Comparison of ENCODE assay signal across 8 mouse cellular contexts in genomic region chr11:94990749-94991577, GRCm38 (mm10). TPM values are rescaled to one million over a fixed set of nuclear protein-coding genes. Genes with fewer than 3 reads are reported as not detected.
DNase-seq lines count a peak whose midpoint lies in the region; ATAC-seq and TF ChIP-seq lines count a peak whose summit lies in the region.

Gene Ppp1r9b (plus strand): TSS chr11:94991035.

- H3K4me3 ChIP-seq in MEL (ENCODE audit: control insufficient read depth in 1 of 2, insufficient read depth in 1 of 2, low read depth in 2 of 2, low read length in 2 of 2), result peak within 1 kb of the TSS; percentile 79 to 87
- peak within 1 kb of the TSS; percentile 94 for H3K4me3 ChIP-seq in forebrain, embryonic 16.5 days (replicated peaks; ENCODE audit: low read length)
- peak within 1 kb of the TSS; percentile 94 for H3K4me3 ChIP-seq in layer of hippocampus, adult 2 months
- H3K4me3 ChIP-seq in lung, embryonic 15.5 days, result peak within 1 kb of the TSS; percentile 69
- H3K4me3 ChIP-seq in olfactory bulb, adult 2 months (ENCODE audit: insufficient read depth, low read depth, low read length), result peak within 1 kb of the TSS; percentile 92

- H3K9me3 ChIP-seq in MEL (replicated peaks; ENCODE audit: insufficient read depth, low read length), result no peaks in the 10 kb centered on the region
- no peaks in the 10 kb centered on the region for H3K9me3 ChIP-seq in forebrain, embryonic 16.5 days (ENCODE audit: control insufficient read depth, low read length)
- H3K9me3 ChIP-seq in lung, embryonic 15.5 days, result no peaks in the 10 kb centered on the region

- H3K36me3 ChIP-seq in MEL (ENCODE audit: control insufficient read depth in 1 of 2, insufficient read depth in 2 of 2, low read length in 2 of 2), result peaks cover 0 to 33% of the 10 kb centered on the region in 2 experiments; a peak in 2 of 4 replicates
- H3K36me3 ChIP-seq in forebrain, embryonic 16.5 days (ENCODE audit: control insufficient read depth, insufficient read depth), result no peaks in the 10 kb centered on the region
- no peaks in the 10 kb centered on the region for H3K36me3 ChIP-seq in lung, embryonic 15.5 days

- H3K4me1 ChIP-seq in MEL (ENCODE audit: control insufficient read depth in 1 of 2, insufficient read depth in 2 of 2, low read length in 2 of 2), result peaks cover 26 to 50% of the 10 kb centered on the region in 2 experiments
- peaks cover 55% of the 10 kb centered on the region for H3K4me1 ChIP-seq in forebrain, embryonic 16.5 days (replicated peaks; ENCODE audit: control insufficient read depth, insufficient read depth, low read length)
- peaks cover 74% of the 10 kb centered on the region for H3K4me1 ChIP-seq in lung, embryonic 15.5 days
- peaks cover 44% of the 10 kb centered on the region for H3K4me1 ChIP-seq in olfactory bulb, adult 2 months (ENCODE audit: control insufficient read depth, insufficient read depth, low read length)

- H3K4me2 ChIP-seq in forebrain, embryonic 16.5 days (ENCODE audit: low read length), result peak within 1 kb of the TSS; percentile 97
- H3K4me2 ChIP-seq in lung, embryonic 15.5 days, result peak within 1 kb of the TSS; percentile 91

- peak within 1 kb of the TSS; percentile 97 for H3K9ac ChIP-seq in MEL (ENCODE audit: control insufficient read depth, low read depth, low read length, poor library complexity, severe bottlenecking)
- peak within 1 kb of the TSS; percentile 97 for H3K9ac ChIP-seq in forebrain, embryonic 16.5 days (replicated peaks; ENCODE audit: low read depth, low read length)
- peak within 1 kb of the TSS; percentile 68 for H3K9ac ChIP-seq in lung, embryonic 15.5 days

- DNase-seq in MEL (ENCODE audit: low read depth, low spot score), result peak; percentile 93
- DNase-seq in cerebellum, adult 18-20 months, result peak; percentile 95 to 96
- DNase-seq in heart, postnatal 25 days (ENCODE audit: low spot score), result peak; percentile 90
- DNase-seq in layer of hippocampus, adult 2 months (ENCODE audit: low spot score in 2 of 2), result peak; percentile 92 to 93
- DNase-seq in thymus, adult 18-20 months, result peak; percentile 85 to 86

- WGBS in forebrain, embryonic 16.5 days, result 0% methylated on average over 49 of the region's 69 CpGs
- under 1% methylated on average over 56 of the region's 69 CpGs for WGBS in lung, embryonic 15.5 days
- WGBS in olfactory bulb, adult 2 months, result under 1% methylated on average over 56 of the region's 69 CpGs

- peak within 1 kb of the TSS; percentile 86 for H3K27ac ChIP-seq in MEL (ENCODE audit: control insufficient read depth, low read depth, low read length)
- H3K27ac ChIP-seq in forebrain, embryonic 16.5 days (ENCODE audit: low read length), result peak within 1 kb of the TSS; percentile 95
- H3K27ac ChIP-seq in layer of hippocampus, adult 2 months, result peak within 1 kb of the TSS; percentile 100
- H3K27ac ChIP-seq in lung, embryonic 15.5 days, result peak within 1 kb of the TSS; percentile 94
- peak within 1 kb of the TSS; percentile 99 for H3K27ac ChIP-seq in olfactory bulb, adult 2 months (ENCODE audit: insufficient read depth, low read depth, low read length)

- TF ChIP-seq POLR2A in MEL (IDR thresholded peaks at IDR 0.05; ENCODE audit: control insufficient read depth in 1 of 2, insufficient read depth in 1 of 2, low read depth in 1 of 2, low read length in 2 of 2, poor library complexity in 1 of 2), result peak; percentile 36 to 85; a peak in 2 of 4 replicates
- TF ChIP-seq POLR2A in olfactory bulb, adult 2 months (IDR thresholded peaks at IDR 0.05; ENCODE audit: insufficient read depth, low read depth, low read length), result peak; percentile 57

- no peak for TF ChIP-seq RAD21 in MEL (IDR thresholded peaks at IDR 0.05; ENCODE audit: low read depth, low read length)

- H3K27me3 ChIP-seq in MEL (ENCODE audit: control insufficient read depth in 1 of 2, insufficient read depth in 2 of 2, low read length in 2 of 2), result no peaks in the 10 kb centered on the region
- no peaks in the 10 kb centered on the region for H3K27me3 ChIP-seq in forebrain, embryonic 16.5 days (replicated peaks; ENCODE audit: control insufficient read depth, insufficient read depth, low read length)
- no peaks in the 10 kb centered on the region for H3K27me3 ChIP-seq in lung, embryonic 15.5 days

- peak; percentile 86 for ATAC-seq in forebrain, embryonic 16.5 days
- peak; percentile 86 for ATAC-seq in lung, embryonic 15.5 days (ENCODE audit: borderline replicate concordance, extremely low read depth, low FRiP score, low TSS enrichment)

- H3K79me2 ChIP-seq in MEL (ENCODE audit: control insufficient read depth, insufficient read depth, low read length, poor library complexity), result peaks cover 62% of the 10 kb centered on the region

- peak; percentile 43 to 61 (median 49); a peak in 5 of 6 replicates for TF ChIP-seq CTCF in MEL (IDR thresholded peaks at IDR 0.05 in 2 of 3, conservative IDR thresholded peaks at IDR 0.05 in 1 of 3; ENCODE audit: control insufficient read depth in 1 of 3, insufficient read depth in 1 of 3, low read depth in 2 of 3, low read length in 3 of 3, poor library complexity in 1 of 3, severe bottlenecking in 1 of 3)
- peak; percentile 79 for TF ChIP-seq CTCF in layer of hippocampus, adult 2 months (conservative IDR thresholded peaks at IDR 0.05)
- peak; percentile 61; the same call in 1 of the 2 replicates for TF ChIP-seq CTCF in olfactory bulb, adult 2 months (IDR thresholded peaks at IDR 0.05; ENCODE audit: insufficient read depth, low read depth, low read length)

- intact Hi-C loops in heart, postnatal 25 days (cut with DNase I), result no loop called here

- peak in 1 of 2 experiments; percentile 45; a peak in 3 of 4 replicates for TF ChIP-seq EP300 in MEL (IDR thresholded peaks at IDR 0.05; ENCODE audit: low read depth in 1 of 2, low read length in 2 of 2)

TF ChIP-seq in MEL, 35 proteins besides CTCF, POLR2A, EP300 and RAD21 (continues in another document):
- TF ChIP-seq MAX (IDR thresholded peaks at IDR 0.05; ENCODE audit: low read length) (peak; percentile 66), MEF2A (IDR thresholded peaks at IDR 0.05; ENCODE audit: extremely low read depth, insufficient replicate concordance, low read depth, low read length, poor library complexity, severe bottlenecking) (no peak), BHLHE40 (IDR thresholded peaks at IDR 0.05; ENCODE audit: borderline replicate concordance, low read depth, low read length) (no peak), SMC3 (IDR thresholded peaks at IDR 0.05; ENCODE audit: low read depth, low read length) (peak; percentile 10; the same call in 1 of the 2 replicates), CHD2 (IDR thresholded peaks at IDR 0.05; ENCODE audit: low read length) (no peak), RCOR1 (IDR thresholded peaks at IDR 0.05; ENCODE audit: low read depth, low read length) (0 out of 2 replicates have a peak, but pooled peaks have one; percentile 37), GATA1 (IDR thresholded peaks at IDR 0.05; ENCODE audit: low read depth, low read length) (no peak), UBTF (IDR thresholded peaks at IDR 0.05; ENCODE audit: borderline replicate concordance, insufficient read depth, low read depth, low read length) (peak; percentile 78; the same call in 1 of the 2 replicates), USF1 (IDR thresholded peaks at IDR 0.05; ENCODE audit: low read depth, low read length) (peak; percentile 27; the same call in 1 of the 2 replicates), ELF1 (IDR thresholded peaks at IDR 0.05; ENCODE audit: low read depth, low read length) (peak; percentile 83), POLR2AphosphoS5 (IDR thresholded peaks at IDR 0.05; ENCODE audit: borderline replicate concordance, low read depth, low read length) (no peak), NELFE (IDR thresholded peaks at IDR 0.05; ENCODE audit: low read depth, low read length) (peak; percentile 87), MYB (IDR thresholded peaks at IDR 0.05; ENCODE audit: low read depth, low read length) (0 out of 2 replicates have a peak, but pooled peaks have one; percentile 38), USF2 (IDR thresholded peaks at IDR 0.05; ENCODE audit: borderline replicate concordance in 1 of 2, insufficient read depth in 1 of 2, low read depth in 1 of 2, low read length in 2 of 2) (no peak), HCFC1 (IDR thresholded peaks at IDR 0.05; ENCODE audit: low read depth, low read length) (peak; percentile 82), MXI1 (IDR thresholded peaks at IDR 0.05; ENCODE audit: low read depth, low read length) (peak; percentile 79), E2F4 (IDR thresholded peaks at IDR 0.05; ENCODE audit: borderline replicate concordance, low read depth, low read length) (no peak), JUND (IDR thresholded peaks at IDR 0.05; ENCODE audit: low read depth, low read length) (no peak), NRF1 (IDR thresholded peaks at IDR 0.05; ENCODE audit: insufficient read depth, low read depth, low read length, poor library complexity, severe bottlenecking) (0 out of 2 replicates have a peak, but pooled peaks have one; percentile 6), CHD1 (IDR thresholded peaks at IDR 0.05; ENCODE audit: low read depth, low read length) (peak; percentile 88; the same call in 1 of the 2 replicates), GABPA (IDR thresholded peaks at IDR 0.05; ENCODE audit: low read depth, low read length) (no peak), KAT2A (conservative IDR thresholded peaks at IDR 0.05; ENCODE audit: low read depth, low read length) (peak; percentile 53; the same call in 1 of the 2 replicates), ETS1 (IDR thresholded peaks at IDR 0.05; ENCODE audit: low read depth, low read length) (peak; percentile 72), SIN3A (IDR thresholded peaks at IDR 0.05; ENCODE audit: low read length) (peak; percentile 95), ZNF384 (IDR thresholded peaks at IDR 0.05; ENCODE audit: low read depth, low read length) (peak; percentile 80), MAFK (IDR thresholded peaks at IDR 0.05; ENCODE audit: borderline replicate concordance, low read depth, low read length) (no peak), MYC (IDR thresholded peaks at IDR 0.05; ENCODE audit: low read depth, low read length) (0 out of 2 replicates have a peak, but pooled peaks have one; percentile 6), TAL1 (IDR thresholded peaks at IDR 0.05; ENCODE audit: low read length) (no peak)

RNA-seq across cellular contexts. Expression of gene Ppp1r9b, which starts in this region (rescaled TPM):
- 113 and 150 TPM in 2 replicates for total RNA-seq in MEL (2012; rRNA removed)
- polyA plus RNA-seq in MEL (2012; ENCODE audit: insufficient read depth in 1 of 2, insufficient read length in 2 of 2, low read depth in 1 of 2, low replicate concordance in 2 of 2, missing spikeins in 1 of 2), result 100 to 1,000 TPM in 1 of 2 experiments, 10 to 100 TPM in 1; 47.0 to 169 TPM
- polyA plus RNA-seq in forebrain, embryonic 16.5 days (2015; fragmentation: Nextera tagmentation; extraction: Ambion mirVana), result 22.0 and 22.4 TPM in 2 replicates
- 10 to 100 TPM; 45.5 to 52.6 TPM for total RNA-seq in heart, postnatal 25 days (2021)
- total RNA-seq in layer of hippocampus, adult 2 months (2021), result 100 to 1,000 TPM; 967 to 974 TPM
- polyA plus RNA-seq in lung, embryonic 15.5 days (2015; fragmentation: Nextera tagmentation; extraction: Ambion mirVana), result 8.8 and 9.3 TPM in 2 replicates
- 129 TPM in 1 of 2 replicates, not detected in the other for polyA plus RNA-seq in olfactory bulb, adult 2 months (2012; ENCODE audit: insufficient read depth, insufficient read length, low replicate concordance, missing spikeins)

Comparison
In these comparisons a context has a peak if more than half of its experiments do, and no peak if none do; other contexts are left out.
1. Peak in every context shown above with its lines: DNase-seq, ATAC-seq, H3K4me3 ChIP-seq and H3K27ac ChIP-seq.